25 mouse cellular contexts compared by ENCODE assay signal in the genomic region with DNA sequence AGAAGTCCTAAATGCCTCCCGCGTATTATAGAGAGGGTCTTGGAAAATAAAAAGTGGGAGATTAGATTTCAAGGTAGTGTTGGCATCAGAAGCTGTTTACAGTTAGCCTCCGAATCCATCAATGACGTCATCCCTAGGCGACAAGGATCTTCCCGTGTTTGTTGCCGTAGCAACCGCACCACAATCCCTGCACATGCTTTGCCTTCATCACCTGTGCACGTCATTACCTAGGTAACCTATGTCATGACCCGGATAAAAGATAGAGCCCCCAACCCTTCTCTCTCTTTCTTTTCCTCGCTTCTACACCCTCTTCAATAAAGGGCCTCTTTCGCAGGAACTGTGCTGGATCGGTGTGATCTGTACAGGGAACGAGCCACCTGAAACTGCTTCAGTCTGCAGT.
"Had no signal": no experiment of that assay in that cellular context is flagged by ENCODE, and none has a peak within 500 bp of the region (broad histone marks: within the 10 kb centered on the region; RNA-seq: fewer than 3 reads in every experiment).

No protein-coding gene starts in this region.

- H3K36me3 ChIP-seq: limb, embryonic 10.5 days; limb, embryonic 13.5 days; liver, embryonic 12.5 days; liver, embryonic 15.5 days; lung, embryonic 15.5 days; midbrain, embryonic 10.5 days; neural tube, embryonic 13.5 days; stomach, embryonic 15.5 days had no signal

- DNase-seq: kidney, adult 18-20 months; kidney, postnatal 25 days; layer of hippocampus, adult 9-11 months; liver; lung, adult 18-20 months; lung, postnatal 10 days; lung, postnatal 36 days; retina, postnatal 1 day; right cerebral cortex, postnatal 25 days; spleen, adult 18-20 months; thymus, adult 2 months; thymus, postnatal 14 days; thymus, postnatal 4 days had no signal

- H3K4me3 ChIP-seq: layer of hippocampus, adult 2 months; limb, embryonic 10.5 days; limb, embryonic 13.5 days; liver, embryonic 12.5 days; liver, embryonic 15.5 days; lung, embryonic 15.5 days; megakaryocyte, embryonic 14.5 days; midbrain, embryonic 10.5 days; myocyte; neural tube, embryonic 13.5 days; stomach, embryonic 15.5 days had no signal

- H3K27ac ChIP-seq: kidney, postnatal 0 days; layer of hippocampus, adult 2 months; limb, embryonic 10.5 days; limb, embryonic 13.5 days; liver, embryonic 12.5 days; liver, embryonic 15.5 days; lung, embryonic 15.5 days; neural tube, embryonic 13.5 days; stomach, embryonic 15.5 days had no signal

- H3K27me3 ChIP-seq: limb, embryonic 13.5 days; liver, embryonic 12.5 days; liver, embryonic 15.5 days; lung, embryonic 15.5 days; megakaryocyte, embryonic 14.5 days; neural tube, embryonic 13.5 days; stomach, embryonic 15.5 days had no signal

- H3K9me3 ChIP-seq: limb, embryonic 10.5 days; limb, embryonic 13.5 days; liver, embryonic 12.5 days; liver, embryonic 15.5 days; lung, embryonic 15.5 days; midbrain, embryonic 10.5 days; neural tube, embryonic 13.5 days; stomach, embryonic 15.5 days had no signal

- H3K4me1 ChIP-seq: limb, embryonic 10.5 days; liver, embryonic 12.5 days; liver, embryonic 15.5 days; lung, embryonic 15.5 days; megakaryocyte, embryonic 14.5 days; stomach, embryonic 15.5 days had no signal

- H3K4me2 ChIP-seq: limb, embryonic 13.5 days; liver, embryonic 12.5 days; liver, embryonic 15.5 days; lung, embryonic 15.5 days; neural tube, embryonic 13.5 days; stomach, embryonic 15.5 days had no signal

- ATAC-seq: liver, embryonic 12.5 days had no signal

- H3K9ac ChIP-seq: limb, embryonic 13.5 days; liver, embryonic 12.5 days; liver, embryonic 15.5 days; lung, embryonic 15.5 days; neural tube, embryonic 13.5 days; stomach, embryonic 15.5 days had no signal
